Mouse (Mus musculus) cerebellum, adult (tissue): Measurements from ENCODE around the gene Orm2.

Experiments used
- ATAC-seq: cut with Nextera tagmentation; 2 replicates; pipeline ENCODE4 v1.9.2; 2017; ENCODE audit warnings: mild to moderate bottlenecking, moderate library complexity, mixed read lengths; ENCODE audit not compliant: insufficient number of reproducible peaks, low FRiP score, low TSS enrichment

Gene Orm2

GRCm38 (mm10) chr4:63375367-63375766 is 13.1 kb downstream of the Orm2 start:
- ATAC-seq: no peak

- no peak for ATAC-seq
Observed at GRCm38 (mm10) chr4:63377483-63377882, 15.2 kb downstream of the Orm2 start.

GRCm38 (mm10) chr4:63382676-63383369 is 20.6 kb downstream of the Orm2 start:
- ATAC-seq: no peak

GRCm38 (mm10) chr4:63383474-63383873 is 21.2 kb downstream of the Orm2 start:
- no peak for ATAC-seq

DNA sequence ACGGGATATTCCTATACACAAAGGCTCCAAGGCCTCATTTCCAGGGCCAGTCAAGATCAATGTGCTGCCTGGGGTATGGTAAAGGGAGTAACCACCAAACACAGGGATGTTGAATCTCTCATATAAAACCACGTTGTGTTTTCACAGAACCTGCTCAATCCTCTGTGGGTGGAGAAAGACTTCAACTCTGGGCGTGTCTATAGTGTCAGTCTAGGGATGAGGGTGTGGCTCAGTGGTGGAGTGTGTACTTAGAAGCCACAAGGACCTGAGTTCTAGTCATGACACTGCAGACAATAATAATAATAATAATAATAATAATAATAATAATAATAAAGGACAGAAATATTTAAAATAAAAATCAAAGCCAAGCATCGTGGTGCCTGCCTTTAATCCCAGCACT is 22.0 kb downstream of the Orm2 start:
- no peak for ATAC-seq

DNA sequence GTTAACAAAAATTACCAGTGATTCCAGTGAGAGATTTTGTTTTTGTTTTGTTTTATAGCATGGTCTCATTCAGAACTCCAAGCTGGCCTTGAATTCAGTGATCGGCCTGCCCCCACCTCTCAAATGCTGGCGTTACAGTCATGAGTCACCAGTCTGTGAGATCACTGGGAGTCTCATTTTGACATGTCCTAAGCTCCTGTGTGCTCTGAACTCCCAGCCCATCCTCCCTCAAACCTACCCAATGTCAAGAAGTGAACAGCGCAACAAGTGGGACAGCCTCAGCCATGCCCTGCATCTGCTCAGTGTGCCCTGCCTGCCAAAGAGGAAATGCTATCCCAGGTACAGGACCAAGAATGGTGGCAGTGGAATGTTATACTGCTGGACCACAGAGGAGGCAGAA is 23.0 kb downstream of the Orm2 start:
- no peak for ATAC-seq

GRCm38 (mm10) chr4:63385784-63386183 is 23.5 kb downstream of the Orm2 start:
- no peak for ATAC-seq

GRCm38 (mm10) chr4:63388029-63388428 is 25.8 kb downstream of the Orm2 start:
- ATAC-seq: no peak

GRCm38 (mm10) chr4:63389121-63389886 is 27.1 kb downstream of the Orm2 start:
- no peak for ATAC-seq

DNA sequence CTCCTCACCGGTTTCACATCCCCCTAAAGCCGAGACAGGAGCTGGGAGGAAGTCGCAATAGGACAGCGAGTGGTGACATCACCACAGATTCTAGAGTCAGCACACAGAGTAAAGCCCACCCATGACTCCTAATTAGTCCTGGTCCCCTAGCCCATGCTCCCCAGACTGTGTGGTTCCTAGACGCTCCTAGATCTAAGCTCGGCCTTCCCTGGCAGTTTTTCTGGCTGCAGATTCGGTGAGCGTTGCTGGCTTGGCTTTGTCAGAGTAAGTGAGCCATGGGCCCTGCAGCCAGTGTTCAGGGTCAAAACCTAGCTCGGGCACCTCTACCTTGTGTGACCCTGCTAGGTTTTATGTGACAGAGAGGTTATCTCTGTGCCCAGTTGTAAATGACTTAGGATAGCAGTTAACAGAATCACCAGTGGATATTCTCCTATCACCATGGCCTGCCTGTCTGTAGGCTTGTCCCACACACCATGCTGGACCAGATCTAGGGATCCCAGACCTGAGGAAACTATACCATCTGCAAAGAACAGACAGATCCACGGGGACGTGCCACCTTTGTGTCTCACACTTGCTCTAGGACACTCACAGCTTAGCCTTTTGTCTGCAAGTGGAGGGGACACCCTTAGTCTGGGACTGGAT is 27.8 kb downstream of the Orm2 start:
- ATAC-seq: no peak

DNA sequence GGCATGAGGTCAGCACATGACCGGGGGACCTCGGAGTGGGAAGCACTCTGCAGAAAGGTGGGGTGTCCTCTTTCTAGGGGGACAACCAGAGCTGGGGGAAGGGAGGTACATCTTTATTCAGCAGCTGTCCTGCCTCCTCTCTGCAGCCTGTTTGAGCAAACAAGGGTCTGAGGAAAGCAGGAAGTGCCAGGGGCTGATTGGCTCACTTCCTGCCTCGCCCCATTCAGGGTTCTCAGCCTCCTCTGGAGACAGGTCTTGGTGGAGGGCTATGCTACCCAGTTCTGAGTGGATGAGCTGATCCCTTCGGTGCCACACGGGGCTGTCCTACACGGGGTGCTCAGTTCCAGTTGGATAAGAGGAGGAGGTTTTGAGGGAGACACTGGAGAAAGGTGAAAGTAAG is 29.1 kb downstream of the Orm2 start:
- ATAC-seq: no peak

GRCm38 (mm10) chr4:63397981-63398537 is 35.8 kb downstream of the Orm2 start:
- ATAC-seq: no peak

DNA sequence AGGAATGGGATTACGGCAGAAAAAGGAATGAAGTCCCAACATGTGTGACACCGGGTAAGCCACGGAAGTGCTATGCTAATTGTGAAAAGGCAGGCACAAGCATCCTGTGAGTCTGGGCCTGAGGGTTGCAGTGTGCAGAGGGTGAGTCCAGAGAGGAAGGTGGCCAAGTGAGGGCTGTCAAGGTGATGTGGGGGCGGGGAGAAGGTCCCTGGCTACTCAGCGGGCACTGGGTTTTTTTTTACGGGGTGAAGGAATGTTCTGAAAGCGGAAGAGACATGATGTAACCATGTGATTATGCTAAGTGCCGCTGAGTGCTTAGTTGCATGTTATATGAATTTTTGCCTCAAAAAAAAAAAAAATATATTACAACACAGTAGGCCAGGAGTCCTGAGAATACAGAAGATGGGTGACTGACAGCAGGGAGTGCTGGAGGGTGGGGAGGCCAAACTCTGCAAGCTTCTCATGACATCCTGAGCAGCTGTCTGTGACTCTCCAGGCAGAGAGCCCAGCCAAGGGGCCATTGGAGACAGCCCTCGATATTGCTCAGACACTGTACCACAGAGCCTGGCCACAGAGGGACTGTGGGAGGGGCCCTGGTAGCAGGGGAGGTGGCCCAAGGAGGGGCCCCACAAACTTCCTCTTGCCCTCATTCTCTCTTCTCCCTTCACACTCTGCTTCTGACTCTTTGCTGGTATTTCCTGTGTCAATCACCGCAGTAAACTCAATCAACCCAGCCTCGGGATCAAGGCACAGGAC is 36.8 kb downstream of the Orm2 start:
- ATAC-seq: no peak

GRCm38 (mm10) chr4:63399691-63400270 is 37.5 kb downstream of the Orm2 start:
- no peak for ATAC-seq

DNA sequence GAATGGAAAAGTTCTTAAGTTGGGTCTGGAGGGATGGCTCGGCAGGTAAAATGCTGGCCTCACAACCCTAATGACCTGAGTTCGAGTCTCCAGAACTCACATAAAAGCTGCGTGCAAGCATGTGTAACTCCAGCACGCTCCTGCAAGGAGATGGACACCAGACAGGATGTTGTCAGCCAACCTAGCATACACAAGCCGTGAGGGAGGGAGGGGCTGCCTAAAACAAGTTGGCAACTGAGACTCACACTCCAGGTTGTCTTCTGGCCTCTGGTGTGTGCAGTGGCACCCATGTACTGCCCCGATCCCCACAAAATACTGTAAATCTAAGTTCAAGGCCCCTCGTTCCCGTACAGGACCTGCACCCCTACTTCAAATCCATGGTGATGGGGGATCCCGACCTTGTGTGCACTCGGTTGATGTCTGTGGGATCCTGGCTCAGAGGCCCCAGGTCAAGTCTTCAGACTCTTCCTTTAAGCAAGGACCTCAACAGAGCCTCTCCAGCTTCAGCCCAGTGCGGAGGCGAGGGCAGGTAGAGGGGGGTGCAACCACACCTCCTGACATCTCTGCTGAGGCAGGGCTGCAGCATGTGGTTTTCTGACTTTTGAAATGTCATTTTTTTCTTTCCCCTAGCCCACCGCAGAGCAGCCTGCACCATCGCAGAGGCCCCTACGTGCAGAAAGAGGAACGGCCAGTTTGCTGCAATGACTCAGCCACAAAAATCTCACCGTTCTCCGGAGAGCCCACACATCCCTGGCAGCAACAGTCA is 38.5 kb downstream of the Orm2 start:
- ATAC-seq: no peak

DNA sequence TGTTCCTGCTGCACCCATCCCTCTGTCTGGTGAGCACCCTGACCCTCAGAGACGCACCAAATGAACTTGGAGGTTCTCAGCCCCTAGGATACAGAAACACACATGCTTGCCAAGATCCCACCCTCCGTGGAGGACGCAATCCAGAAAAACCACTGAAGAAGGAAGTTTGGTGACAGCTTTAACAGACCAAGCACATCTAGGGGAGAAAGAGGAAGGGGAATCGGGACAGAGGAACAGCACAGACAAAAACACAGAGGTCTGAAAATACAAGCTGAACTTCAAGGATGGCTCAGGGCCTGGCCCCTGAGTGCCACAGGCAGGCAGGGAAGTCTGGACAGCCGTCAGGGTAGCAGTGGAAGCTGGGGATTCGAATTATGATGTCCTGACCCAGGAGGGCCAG is 39.4 kb downstream of the Orm2 start:
- no peak for ATAC-seq

GRCm38 (mm10) chr4:63402056-63402455 is 39.8 kb downstream of the Orm2 start:
- no peak for ATAC-seq

DNA sequence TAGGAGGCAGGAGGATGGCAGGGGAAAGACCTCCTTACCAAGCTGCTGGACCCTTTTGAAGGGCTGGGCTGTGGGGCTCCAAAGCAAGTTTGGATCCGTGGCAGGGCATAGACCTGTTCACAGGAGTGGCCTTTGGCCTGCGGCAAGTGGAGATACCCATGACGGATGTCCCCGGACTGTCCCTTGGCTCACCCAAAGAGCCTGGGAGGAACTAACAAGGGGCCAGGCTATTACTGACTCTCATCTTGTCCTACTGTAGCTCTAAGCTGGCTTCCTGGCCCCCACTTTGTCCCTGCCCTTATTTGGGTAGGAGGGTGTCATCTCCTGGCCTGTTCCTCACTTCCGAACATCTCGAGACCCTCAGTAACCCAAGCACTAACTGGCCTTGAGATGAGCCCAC is 40.3 kb downstream of the Orm2 start:
- ATAC-seq: no peak
